Mouse (Mus musculus): ENCODE data around the gene Scaf11. TPM values are rescaled to one million over a fixed set of nuclear protein-coding genes. Genes with fewer than 3 reads are reported as not detected.

Gene Scaf11
- polyA plus RNA-seq, 1 experiment from 2014 or later, result 39.4 TPM

- Histone ChIP-seq H3K27ac (ENCODE audit: low read depth, low read length) (no peak overlapping the region), H3K9me3 (ENCODE audit: control insufficient read depth, low read length) (no peaks in the 10 kb centered on the region), H3K4me2 (ENCODE audit: low read length) (no peak overlapping the region), H3K36me3 (ENCODE audit: control insufficient read depth, insufficient read depth, low read length) (peaks cover 36% of the 10 kb centered on the region), H3K4me3 (ENCODE audit: low read length) (no peak overlapping the region), H3K9ac (ENCODE audit: low read depth, low read length) (no peak overlapping the region), H3K4me1 (ENCODE audit: control insufficient read depth, insufficient read depth, low read depth, low read length) (no peaks in the 10 kb centered on the region), H3K27me3 (replicated peaks; ENCODE audit: control insufficient read depth, insufficient read depth, low read length) (no peaks in the 10 kb centered on the region)
- no peak for ATAC-seq
- WGBS, result 88% methylated on average over 11 of the region's 11 CpGs
Measured at GRCm38 (mm10) chr15:96366176-96366963, 94.3 kb downstream of the Scaf11 start.

- peaks cover 31% of the 10 kb centered on the region for H3K36me3 ChIP-seq (ENCODE audit: control insufficient read depth, insufficient read depth, low read length)
- no peak overlapping the region for H3K4me3 ChIP-seq (ENCODE audit: low read length)
- no peak for ATAC-seq
Measured at GRCm38 (mm10) chr15:96365351-96365750, 95.3 kb downstream of the Scaf11 start.

More at GRCm38 (mm10) chr15:96365351-96365750, 95.3 kb downstream of the Scaf11 start:
- Histone ChIP-seq H3K9ac (ENCODE audit: low read depth, low read length) (no peak overlapping the region; the same call in 1 of the 2 replicates), H3K4me1 (ENCODE audit: control insufficient read depth, insufficient read depth, low read depth, low read length) (no peaks in the 10 kb centered on the region), H3K9me3 (ENCODE audit: control insufficient read depth, low read length) (no peaks in the 10 kb centered on the region), H3K27ac (ENCODE audit: low read depth, low read length) (no peak overlapping the region), H3K4me2 (ENCODE audit: low read length) (no peak overlapping the region), H3K27me3 (replicated peaks; ENCODE audit: control insufficient read depth, insufficient read depth, low read length) (no peaks in the 10 kb centered on the region)
- 64% methylated on average over 3 of the region's 3 CpGs for WGBS

Small RNAs within 50 kb of the gene (microRNA-seq; reads per million reads assigned to microRNA genes)
- gene Gm25397, result not detected

Other genes starting within 250 kb of the Scaf11 start
- 15.0 and 17.5 TPM in 2 replicates for gene Arid2, start 173.3 kb downstream of the Scaf11 start, polyA plus RNA-seq (2015; fragmentation: Nextera tagmentation; extraction: Ambion mirVana)
- gene Slc38a1, start 182.1 kb upstream of the Scaf11 start, polyA plus RNA-seq (2015; fragmentation: Nextera tagmentation; extraction: Ambion mirVana), result 127 and 139 TPM in 2 replicates
- 87.4 and 111 TPM in 2 replicates for gene Slc38a2, start 238.9 kb upstream of the Scaf11 start, polyA plus RNA-seq (2015; fragmentation: Nextera tagmentation; extraction: Ambion mirVana)